Mouse (Mus musculus): ENCODE measurements around the gene Spty2d1. TPM values are rescaled to one million over a fixed set of nuclear protein-coding genes. Genes with fewer than 3 reads are reported as not detected.
A peak's percentile ranks its signal among the peaks of the same experiment; 100 is the strongest.

The Spty2d1 gene
- total and polyA plus RNA-seq, 3 experiments: 2.7 to 8.5 (median 6.9) TPM

DNA sequence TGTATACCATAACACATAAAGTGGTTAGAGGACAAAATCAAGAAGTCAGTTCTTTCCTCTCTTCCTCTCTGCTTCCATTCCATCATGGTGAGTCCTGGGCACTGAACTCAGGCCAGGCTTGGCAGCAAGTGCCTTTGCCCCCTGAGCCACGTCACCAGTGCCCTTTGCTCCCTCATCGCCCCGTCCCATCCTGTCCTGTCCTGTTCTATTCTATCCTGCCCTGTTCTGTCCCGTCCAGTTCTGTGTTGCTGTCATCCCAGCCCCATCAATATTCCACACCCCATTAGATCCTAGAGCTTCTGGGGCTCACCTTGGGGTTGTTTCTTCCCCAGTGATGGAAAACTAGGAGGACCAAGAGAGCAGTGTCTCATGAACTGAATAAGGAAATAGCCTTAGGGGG lies 33.9 kb upstream of the Spty2d1 start:
- TF ChIP-seq EP300 (IDR thresholded peaks at IDR 0.05; ENCODE audit: insufficient read depth, low read depth, low read length) (no peak), CTCF (IDR thresholded peaks at IDR 0.05) (no peak), POLR2A (IDR thresholded peaks at IDR 0.05; ENCODE audit: insufficient read depth, low read depth, low read length) (no peak)
- 76% methylated on average over 4 of the region's 4 CpGs for whole genome bisulfite sequencing
- intact Hi-C loops (cut with DNase I): no loop called here

DNA sequence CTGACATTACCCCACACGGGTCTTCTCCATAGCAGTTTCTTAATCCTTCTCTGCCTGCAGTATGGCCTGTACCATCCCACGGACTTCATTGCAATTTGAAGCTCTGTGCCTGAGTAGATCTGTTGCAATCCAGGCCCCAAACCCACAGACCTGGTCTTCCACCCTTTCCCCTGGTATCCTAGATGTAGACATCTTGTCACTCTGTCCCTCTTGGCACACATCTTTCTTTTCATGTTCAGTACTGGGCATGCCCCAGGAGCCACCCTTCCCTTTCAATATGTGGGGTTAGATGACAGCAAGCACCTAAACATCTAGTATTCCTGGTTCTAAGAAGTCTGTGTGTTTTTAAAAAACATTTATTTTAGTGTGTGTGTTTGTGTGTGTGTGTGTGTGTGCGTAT lies 33.5 kb upstream of the Spty2d1 start:
- H3K9ac ChIP-seq (ENCODE audit: low read depth, low read length): no peak overlapping the region
- H3K27ac ChIP-seq: no peak overlapping the region
- intact Hi-C loops (cut with DNase I): no loop called here
- peaks cover 8% of the 10 kb centered on the region for H3K4me1 ChIP-seq (ENCODE audit: control insufficient read depth, insufficient read depth, low read length)
- H3K36me3 ChIP-seq (ENCODE audit: control insufficient read depth, insufficient read depth, low read length): no peaks in the 10 kb centered on the region
- H3K27me3 ChIP-seq (ENCODE audit: control insufficient read depth, insufficient read depth, low read length): no peaks in the 10 kb centered on the region
- TF ChIP-seq CTCF (IDR thresholded peaks at IDR 0.05) (no peak), POLR2A (IDR thresholded peaks at IDR 0.05; ENCODE audit: insufficient read depth, low read depth, low read length) (no peak), EP300 (IDR thresholded peaks at IDR 0.05; ENCODE audit: insufficient read depth, low read depth, low read length) (no peak)
- no peak overlapping the region for H3K4me3 ChIP-seq
- DNase-seq: no peak
- H3K79me2 ChIP-seq (replicated peaks; ENCODE audit: control insufficient read depth, insufficient read depth, low read length): no peaks in the 10 kb centered on the region
- 95% methylated on average over 3 of the region's 3 CpGs for WGBS

More for the DNA sequence above, 33.9 kb upstream of the Spty2d1 start:
- no peaks in the 10 kb centered on the region for H3K27me3 ChIP-seq (ENCODE audit: control insufficient read depth, insufficient read depth, low read length)
- H3K27ac ChIP-seq: peak overlapping the region; percentile 54
- H3K4me1 ChIP-seq (ENCODE audit: control insufficient read depth, insufficient read depth, low read length): peaks cover 8% of the 10 kb centered on the region
- no peak overlapping the region for H3K4me3 ChIP-seq
- no peaks in the 10 kb centered on the region for H3K79me2 ChIP-seq (replicated peaks; ENCODE audit: control insufficient read depth, insufficient read depth, low read length)
- DNase-seq: no peak
- H3K36me3 ChIP-seq (ENCODE audit: control insufficient read depth, insufficient read depth, low read length): no peaks in the 10 kb centered on the region
- H3K9ac ChIP-seq (ENCODE audit: low read depth, low read length): no peak overlapping the region

DNA sequence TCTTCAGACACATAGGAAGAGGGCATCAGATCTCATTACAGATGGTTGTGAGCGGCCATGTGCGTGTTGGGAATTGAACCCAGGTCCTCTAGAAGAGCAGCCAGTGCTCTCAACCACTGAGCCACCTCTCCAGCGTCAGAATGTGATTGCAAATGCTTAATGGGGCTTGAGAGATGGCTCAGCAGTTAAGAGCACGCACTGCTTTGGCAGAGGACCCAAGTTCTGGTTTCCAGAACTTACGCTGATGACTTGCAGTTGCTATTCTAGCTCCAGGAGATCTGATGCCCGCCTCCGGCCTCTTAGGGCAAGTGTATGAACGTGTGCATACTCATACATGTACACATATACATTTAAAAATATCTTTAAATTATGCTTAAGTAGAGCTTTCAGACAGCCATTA lies 27.2 kb upstream of the Spty2d1 start:
- no peaks in the 10 kb centered on the region for H3K79me2 ChIP-seq (replicated peaks; ENCODE audit: control insufficient read depth, insufficient read depth, low read length)
- DNase-seq: no peak
- intact Hi-C loops (cut with DNase I): no loop called here
- no peaks in the 10 kb centered on the region for H3K27me3 ChIP-seq (ENCODE audit: control insufficient read depth, insufficient read depth, low read length)
- WGBS: 79% methylated on average over 8 of the region's 8 CpGs
- H3K36me3 ChIP-seq (ENCODE audit: control insufficient read depth, insufficient read depth, low read length): no peaks in the 10 kb centered on the region
- H3K27ac ChIP-seq: no peak overlapping the region
- TF ChIP-seq POLR2A (IDR thresholded peaks at IDR 0.05; ENCODE audit: insufficient read depth, low read depth, low read length) (no peak), CTCF (IDR thresholded peaks at IDR 0.05) (no peak)
- no peaks in the 10 kb centered on the region for H3K4me1 ChIP-seq (ENCODE audit: control insufficient read depth, insufficient read depth, low read length)
- no peak overlapping the region for H3K4me3 ChIP-seq
- no peak overlapping the region for H3K9ac ChIP-seq (ENCODE audit: low read depth, low read length)

DNA sequence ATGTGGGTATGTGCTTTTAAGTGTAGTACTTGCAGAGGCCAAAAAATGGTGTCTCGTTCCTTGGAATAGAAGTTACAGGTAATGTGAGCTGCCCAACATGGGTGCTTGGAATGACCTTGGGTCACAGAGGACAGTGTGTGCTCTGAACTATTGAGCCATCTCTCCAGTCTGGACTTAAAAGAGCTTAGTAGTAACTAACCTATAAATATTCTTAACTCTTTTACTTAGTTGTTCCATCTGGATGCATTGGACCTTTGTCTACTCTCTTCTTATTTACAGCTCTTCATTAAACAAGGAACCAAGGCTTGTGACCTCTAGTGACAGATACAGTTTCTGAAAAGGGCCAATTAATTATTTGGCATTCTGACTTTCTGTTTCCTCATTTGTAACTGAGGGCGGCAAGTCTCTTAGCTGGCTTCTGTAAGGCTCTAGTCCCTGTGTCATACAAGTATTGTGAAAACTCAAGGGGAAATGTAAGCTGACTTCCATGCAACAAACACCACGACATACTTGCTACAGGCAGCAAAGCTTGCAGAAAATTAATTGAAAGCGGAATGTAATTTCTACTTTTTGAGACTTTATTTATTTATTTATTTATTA lies 26.7 kb upstream of the Spty2d1 start:
- intact Hi-C loops (cut with DNase I): no loop called here
- no peaks in the 10 kb centered on the region for H3K27me3 ChIP-seq (ENCODE audit: control insufficient read depth, insufficient read depth, low read length)
- H3K36me3 ChIP-seq (ENCODE audit: control insufficient read depth, insufficient read depth, low read length): no peaks in the 10 kb centered on the region
- 88% methylated on average over 4 of the region's 4 CpGs for WGBS
- no peak overlapping the region for H3K4me3 ChIP-seq
- H3K4me1 ChIP-seq (ENCODE audit: control insufficient read depth, insufficient read depth, low read length): no peaks in the 10 kb centered on the region
- H3K27ac ChIP-seq: no peak overlapping the region
- DNase-seq: no peak
- no peak for TF ChIP-seq CTCF (IDR thresholded peaks at IDR 0.05)
- no peak for TF ChIP-seq EP300 (IDR thresholded peaks at IDR 0.05; ENCODE audit: insufficient read depth, low read depth, low read length)
- no peak for TF ChIP-seq POLR2A (IDR thresholded peaks at IDR 0.05; ENCODE audit: insufficient read depth, low read depth, low read length)
- no peak overlapping the region for H3K9ac ChIP-seq (ENCODE audit: low read depth, low read length)
- H3K79me2 ChIP-seq (replicated peaks; ENCODE audit: control insufficient read depth, insufficient read depth, low read length): no peaks in the 10 kb centered on the region

DNA sequence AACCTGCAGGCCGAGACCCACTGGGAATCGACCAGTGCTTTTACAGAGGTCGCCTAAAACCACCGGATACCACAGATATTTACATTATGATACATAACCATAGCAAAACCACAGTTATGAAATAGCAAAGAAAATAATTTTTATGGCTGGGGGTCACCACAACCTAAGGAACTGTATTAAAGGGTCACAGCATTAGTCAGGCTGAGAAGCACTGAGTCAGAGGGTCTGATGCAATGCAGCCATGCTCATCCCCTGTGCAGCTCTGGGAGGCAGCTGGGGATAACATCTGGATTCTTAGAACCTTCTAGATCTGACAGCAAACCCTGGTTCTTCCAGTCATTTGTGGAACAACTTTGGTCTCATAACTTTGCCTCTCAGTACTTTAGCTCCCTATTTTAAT lies 23.2 kb upstream of the Spty2d1 start:
- DNase-seq: no peak
- H3K27me3 ChIP-seq (ENCODE audit: control insufficient read depth, insufficient read depth, low read length): no peaks in the 10 kb centered on the region
- no peak overlapping the region for H3K4me3 ChIP-seq
- H3K9ac ChIP-seq (ENCODE audit: low read depth, low read length): no peak overlapping the region
- no peaks in the 10 kb centered on the region for H3K79me2 ChIP-seq (replicated peaks; ENCODE audit: control insufficient read depth, insufficient read depth, low read length)
- no peaks in the 10 kb centered on the region for H3K36me3 ChIP-seq (ENCODE audit: control insufficient read depth, insufficient read depth, low read length)
- 76% methylated on average over 4 of the region's 4 CpGs for WGBS
- H3K27ac ChIP-seq: no peak overlapping the region
- H3K4me1 ChIP-seq (ENCODE audit: control insufficient read depth, insufficient read depth, low read length): no peaks in the 10 kb centered on the region
- TF ChIP-seq EP300 (IDR thresholded peaks at IDR 0.05; ENCODE audit: insufficient read depth, low read depth, low read length) (no peak), POLR2A (IDR thresholded peaks at IDR 0.05; ENCODE audit: insufficient read depth, low read depth, low read length) (no peak), CTCF (IDR thresholded peaks at IDR 0.05) (no peak)
- intact Hi-C loops (cut with DNase I): no loop called here

DNA sequence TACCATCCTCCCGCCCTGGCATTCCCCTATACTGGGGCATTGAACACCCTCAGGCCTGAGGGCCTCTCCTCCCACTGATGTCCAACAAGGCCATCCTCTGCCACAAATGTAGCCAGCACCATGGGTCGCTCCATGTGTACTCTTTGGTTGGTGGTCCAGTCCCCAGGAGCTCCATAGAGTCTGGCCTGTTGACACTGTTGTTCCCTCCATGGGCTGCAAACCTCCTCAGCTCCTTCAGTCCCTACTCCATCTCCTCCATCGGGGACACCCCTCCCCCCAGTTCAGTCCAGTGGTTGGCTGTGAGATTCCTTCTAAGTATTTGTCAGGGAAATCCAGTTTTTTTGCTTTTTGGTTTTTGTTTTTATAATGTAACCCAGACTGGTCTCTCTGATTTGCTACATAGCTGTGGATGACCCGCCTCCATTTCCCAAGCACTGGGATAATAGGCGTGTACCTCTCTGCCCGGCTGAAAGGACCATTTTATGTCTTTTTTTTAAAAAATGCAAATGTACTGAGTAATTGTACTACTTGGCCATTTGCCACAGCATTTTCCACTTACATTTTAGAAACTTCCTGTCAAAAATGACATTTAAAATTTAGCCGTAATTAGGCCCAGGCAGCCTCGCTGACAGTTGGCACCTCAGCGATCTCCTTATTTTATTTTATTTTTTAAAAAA lies 22.4 kb upstream of the Spty2d1 start:
- TF ChIP-seq CTCF (IDR thresholded peaks at IDR 0.05) (no peak), POLR2A (IDR thresholded peaks at IDR 0.05; ENCODE audit: insufficient read depth, low read depth, low read length) (no peak), EP300 (IDR thresholded peaks at IDR 0.05; ENCODE audit: insufficient read depth, low read depth, low read length) (no peak)
- H3K36me3 ChIP-seq (ENCODE audit: control insufficient read depth, insufficient read depth, low read length): no peaks in the 10 kb centered on the region
- H3K9ac ChIP-seq (ENCODE audit: low read depth, low read length): no peak overlapping the region
- H3K27me3 ChIP-seq (ENCODE audit: control insufficient read depth, insufficient read depth, low read length): no peaks in the 10 kb centered on the region
- no peaks in the 10 kb centered on the region for H3K79me2 ChIP-seq (replicated peaks; ENCODE audit: control insufficient read depth, insufficient read depth, low read length)
- no peak for DNase-seq
- no peak overlapping the region for H3K27ac ChIP-seq
- 65% methylated on average over 9 of the region's 9 CpGs for WGBS
- intact Hi-C loops (cut with DNase I): no loop called here
- H3K4me1 ChIP-seq (ENCODE audit: control insufficient read depth, insufficient read depth, low read length): no peaks in the 10 kb centered on the region
- no peak overlapping the region for H3K4me3 ChIP-seq

All from heart, adult 2 months (tissue).